8 mouse cellular contexts compared by ENCODE assay signal in the genomic region with DNA sequence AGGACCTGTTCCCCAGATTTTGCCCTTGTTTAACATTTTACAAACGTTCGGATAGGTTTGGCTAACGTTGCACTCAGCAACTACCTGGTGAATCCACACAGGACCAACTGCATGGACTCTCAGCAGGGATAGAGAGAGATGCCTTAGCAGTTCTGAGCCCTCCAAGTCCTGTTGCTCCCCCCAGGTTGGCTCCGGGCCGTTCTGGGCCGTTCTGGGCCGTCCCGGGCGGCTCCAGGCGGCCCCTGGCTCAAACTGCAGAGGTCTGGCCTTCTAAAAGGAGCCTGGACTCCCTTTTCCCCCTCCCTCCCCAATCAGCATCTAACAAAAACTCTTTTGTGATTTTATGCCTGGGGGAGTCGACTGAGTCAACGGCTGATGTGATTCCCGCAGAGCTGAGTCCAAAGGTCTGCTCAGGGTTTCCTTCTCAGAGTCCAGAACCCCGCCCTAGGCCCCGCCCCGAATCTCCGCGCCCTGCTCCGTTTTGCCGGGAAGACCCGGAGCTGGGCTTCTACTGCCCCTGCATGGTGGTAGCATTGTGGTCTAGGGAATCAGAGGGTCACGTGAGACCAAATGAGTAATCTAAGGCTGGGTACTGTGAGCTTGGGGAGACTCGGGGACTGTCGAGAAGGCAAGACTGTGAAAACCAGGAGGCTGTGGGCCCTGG. TPM values are rescaled to one million over a fixed set of nuclear protein-coding genes. Genes with fewer than 3 reads are reported as not detected.
A peak's percentile ranks its signal among the peaks of the same experiment; 100 is the strongest.
DNase-seq lines count a peak whose midpoint lies in the region; ATAC-seq and TF ChIP-seq lines count a peak whose summit lies in the region.

No protein-coding gene starts in this region.

- peak overlapping the region; percentile 39 for H3K4me2 ChIP-seq in hindbrain, embryonic 11.5 days (replicated peaks; ENCODE audit: low read depth, low read length)

- no peaks in the 10 kb centered on the region for H3K27me3 ChIP-seq in hindbrain, embryonic 11.5 days (ENCODE audit: control insufficient read depth, insufficient read depth, low read length)
- no peaks in the 10 kb centered on the region for H3K27me3 ChIP-seq in small intestine, adult 2 months (ENCODE audit: control insufficient read depth, insufficient read depth, low read length)

- WGBS in hindbrain, embryonic 11.5 days = 3% methylated on average over 24 of the region's 24 CpGs
- 9% methylated on average over 24 of the region's 24 CpGs for WGBS in small intestine, adult 2 months

- DNase-seq in MN1 (ENCODE audit: low spot score) = peak; percentile 87
- peak; percentile 43 for DNase-seq in cerebellum, adult 8-10 months
- peak; percentile 73 for DNase-seq in forelimb bud, embryonic 11.5 days (ENCODE audit: low read depth, low spot score)
- DNase-seq in hindbrain, embryonic 11.5 days (ENCODE audit: low spot score) = peak; percentile 80
- peak; percentile 23 to 42 for DNase-seq in layer of hippocampus, postnatal 36 days
- peak; percentile 86 to 88 for DNase-seq in lung, postnatal 4 days

- TF ChIP-seq POLR2A in small intestine, adult 2 months (IDR thresholded peaks at IDR 0.05; ENCODE audit: low read depth, low read length) = peak; percentile 50; the same call in 1 of the 2 replicates

- 0 out of 2 replicates have a peak overlapping the region, but pooled peaks have one; percentile 51 for H3K27ac ChIP-seq in hindbrain, embryonic 11.5 days (ENCODE audit: low read depth, low read length)
- H3K27ac ChIP-seq in small intestine, adult 2 months (ENCODE audit: insufficient read depth, low read depth, low read length) = peak overlapping the region; percentile 70

- no peaks in the 10 kb centered on the region for H3K36me3 ChIP-seq in hindbrain, embryonic 11.5 days (ENCODE audit: control insufficient read depth, insufficient read depth, low read length)
- no peaks in the 10 kb centered on the region for H3K36me3 ChIP-seq in small intestine, adult 2 months (ENCODE audit: control insufficient read depth, insufficient read depth, low read length)

- peak overlapping the region; percentile 55 for H3K9ac ChIP-seq in hindbrain, embryonic 11.5 days (ENCODE audit: low read depth, low read length)

- peaks cover 4% of the 10 kb centered on the region; the same call in 1 of the 2 replicates for H3K4me1 ChIP-seq in hindbrain, embryonic 11.5 days (replicated peaks; ENCODE audit: control insufficient read depth, insufficient read depth, low read length)
- H3K4me1 ChIP-seq in small intestine, adult 2 months (ENCODE audit: control insufficient read depth, insufficient read depth, insufficient read length, low read length) = peaks cover 24% of the 10 kb centered on the region

- peak overlapping the region; percentile 18 for H3K4me3 ChIP-seq in hindbrain, embryonic 11.5 days (ENCODE audit: low read depth, low read length)
- H3K4me3 ChIP-seq in small intestine, adult 2 months (ENCODE audit: low read depth, low read length) = peak overlapping the region; percentile 50

- H3K9me3 ChIP-seq in hindbrain, embryonic 11.5 days (ENCODE audit: control insufficient read depth, low read length) = no peaks in the 10 kb centered on the region

- no peak for TF ChIP-seq CTCF in small intestine, adult 2 months (IDR thresholded peaks at IDR 0.05; ENCODE audit: extremely low read depth, insufficient read length, insufficient replicate concordance, low read depth, low read length)

- ATAC-seq in hindbrain, embryonic 11.5 days (ENCODE audit: low FRiP score) = peak; percentile 86
- no peak for ATAC-seq in inflammation-experienced regulatory T-cells, adult 6 months

RNA-seq across cellular contexts. Expression of a gene that starts 14.3 kb away (rescaled TPM):
- polyA plus RNA-seq in hindbrain, embryonic 11.5 days (2014; fragmentation: Nextera tagmentation; extraction: Ambion mirVana) = 0.14 and 0.80 TPM in 2 replicates
- 1 to 10 TPM; 5.0 to 5.1 TPM for total RNA-seq in layer of hippocampus, postnatal 36 days (2021)
- polyA plus RNA-seq in small intestine, adult 2 months (2012; rRNA removed) = 6.4 and 8.2 TPM in 2 replicates
- polyA plus RNA-seq in inflammation-experienced regulatory T-cells, adult 6 months (2017; shearing (Covaris generic)) = 1 to 10 TPM; 2.0 to 4.6 (median 2.2) TPM

RNA-seq across cellular contexts. Expression of a gene that starts 37.4 kb away (rescaled TPM):
- polyA plus RNA-seq in hindbrain, embryonic 11.5 days (2014; fragmentation: Nextera tagmentation; extraction: Ambion mirVana) = 13.3 and 14.3 TPM in 2 replicates
- 10 to 100 TPM in 1 of 2 experiments, 1 to 10 TPM in 1; 8.4 to 10.5 TPM for total RNA-seq in layer of hippocampus, postnatal 36 days (2021)
- 157 and 174 TPM in 2 replicates for polyA plus RNA-seq in small intestine, adult 2 months (2012; rRNA removed)
- polyA plus RNA-seq in inflammation-experienced regulatory T-cells, adult 6 months (2017; shearing (Covaris generic)) = 100 to 1,000 TPM in 1 of 3 experiments, 10 to 100 TPM in 2; 30.0 to 103 (median 70.1) TPM

RNA-seq across cellular contexts. Expression of a gene that starts 43.4 kb away (rescaled TPM):
- polyA plus RNA-seq in hindbrain, embryonic 11.5 days (2014; fragmentation: Nextera tagmentation; extraction: Ambion mirVana) = 76.1 and 87.4 TPM in 2 replicates
- 10 to 100 TPM; 60.8 to 61.3 TPM for total RNA-seq in layer of hippocampus, postnatal 36 days (2021)
- polyA plus RNA-seq in small intestine, adult 2 months (2012; rRNA removed) = 119 and 327 TPM in 2 replicates
- polyA plus RNA-seq in inflammation-experienced regulatory T-cells, adult 6 months (2017; shearing (Covaris generic)) = 10 to 100 TPM; 50.5 to 86.1 (median 61.6) TPM

RNA-seq across cellular contexts. Expression of a gene that starts 58.0 kb away (rescaled TPM):
- polyA plus RNA-seq in hindbrain, embryonic 11.5 days (2014; fragmentation: Nextera tagmentation; extraction: Ambion mirVana) = 42.6 and 49.7 TPM in 2 replicates
- total RNA-seq in layer of hippocampus, postnatal 36 days (2021) = 10 to 100 TPM; 39.4 to 51.2 TPM
- polyA plus RNA-seq in small intestine, adult 2 months (2012; rRNA removed) = 10.9 and 21.3 TPM in 2 replicates
- polyA plus RNA-seq in inflammation-experienced regulatory T-cells, adult 6 months (2017; shearing (Covaris generic)) = 10 to 100 TPM; 47.7 to 80.0 (median 79.5) TPM

Comparison
In these comparisons a context has a peak if more than half of its experiments do, and no peak if none do; other contexts are left out.
1. DNase-seq: peak in every context shown above with its lines; median percentile 87 in MN1; 87 in lung, postnatal 4 days; 80 in hindbrain, embryonic 11.5 days; 73 in forelimb bud, embryonic 11.5 days; 43 in cerebellum, adult 8-10 months; 32 in layer of hippocampus, postnatal 36 days.